24 mouse cellular contexts compared by ENCODE assay signal in genomic region chr3:116465709-116466108, GRCm38 (mm10). TPM values are rescaled to one million over a fixed set of nuclear protein-coding genes. Genes with fewer than 3 reads are reported as not detected.
DNase-seq lines count a peak whose midpoint lies in the region; ATAC-seq and TF ChIP-seq lines count a peak whose summit lies in the region.
"Had no signal": no experiment of that assay in that cellular context is flagged by ENCODE, and none has a peak within 500 bp of the region (broad histone marks: within the 10 kb centered on the region; RNA-seq: fewer than 3 reads in every experiment).

No protein-coding gene starts in this region.

- peaks cover 3% of the 10 kb centered on the region; the same call in 1 of the 2 replicates for H3K4me1 ChIP-seq in spleen, adult 2 months (ENCODE audit: control insufficient read depth, insufficient read depth, insufficient read length)
- no peaks in the 10 kb centered on the region for H3K4me1 ChIP-seq in midbrain, embryonic 14.5 days (ENCODE audit: control insufficient read depth, insufficient read depth, low read length)
- H3K4me1 ChIP-seq: hindbrain, embryonic 15.5 days; kidney, embryonic 15.5 days; limb, embryonic 13.5 days; liver, embryonic 13.5 days; lung, embryonic 15.5 days; midbrain, embryonic 12.5 days; neural tube, embryonic 15.5 days had no signal

- 16% methylated on average over 12 of the region's 12 CpGs for WGBS in spleen, adult 2 months
- 92% methylated on average over 12 of the region's 12 CpGs for WGBS in midbrain, embryonic 14.5 days

- no peak overlapping the region for H3K9ac ChIP-seq in midbrain, embryonic 14.5 days (replicated peaks; ENCODE audit: low read length)
- H3K9ac ChIP-seq: hindbrain, embryonic 15.5 days; kidney, embryonic 15.5 days; limb, embryonic 13.5 days; liver, embryonic 13.5 days; lung, embryonic 15.5 days; midbrain, embryonic 12.5 days; neural tube, embryonic 15.5 days had no signal

- H3K27me3 ChIP-seq in spleen, adult 2 months (ENCODE audit: control insufficient read depth, insufficient read depth, low read length): no peaks in the 10 kb centered on the region
- no peaks in the 10 kb centered on the region for H3K27me3 ChIP-seq in midbrain, embryonic 14.5 days (ENCODE audit: control insufficient read depth, insufficient read depth, low read length)
- H3K27me3 ChIP-seq: hindbrain, embryonic 15.5 days; kidney, embryonic 15.5 days; limb, embryonic 13.5 days; liver, embryonic 13.5 days; lung, embryonic 15.5 days; midbrain, embryonic 12.5 days; neural tube, embryonic 15.5 days had no signal

- ATAC-seq in CD4-positive, CD25-positive, alpha-beta regulatory T cell, adult 4 months: peak; percentile 87
- peak; percentile 48; the same call in 1 of the 2 replicates for ATAC-seq in neutrophil, adult 5-6 weeks (ENCODE audit: extremely low read depth, insufficient number of reproducible peaks, low FRiP score, poor library complexity, severe bottlenecking)
- ATAC-seq in midbrain, embryonic 14.5 days (ENCODE audit: low FRiP score, low TSS enrichment): no peak
- ATAC-seq: intestine, postnatal 0 days had no signal

- no peaks in the 10 kb centered on the region for H3K9me3 ChIP-seq in midbrain, embryonic 14.5 days (ENCODE audit: control insufficient read depth, low read length)
- H3K9me3 ChIP-seq: forebrain, embryonic 10.5 days; hindbrain, embryonic 15.5 days; kidney, embryonic 15.5 days; limb, embryonic 13.5 days; liver, embryonic 13.5 days; lung, embryonic 15.5 days; midbrain, embryonic 12.5 days; neural tube, embryonic 15.5 days had no signal

- no peak for TF ChIP-seq CTCF in spleen, adult 2 months (IDR thresholded peaks at IDR 0.05; ENCODE audit: extremely low read depth, insufficient read depth, insufficient read length, insufficient replicate concordance)

- peak; percentile 8 to 34 for DNase-seq in spleen, adult 2 months (ENCODE audit: low read depth in 1 of 2, low spot score in 2 of 2)
- DNase-seq in spleen, adult 12 weeks (ENCODE audit: low spot score): no peak
- peak; percentile 68 for DNase-seq in induced T-regulatory cell, adult 2 months (ENCODE audit: low read depth)
- no peak for DNase-seq in left cerebral cortex, adult 18-20 months (ENCODE audit: low spot score in 2 of 2)
- DNase-seq in midbrain, embryonic 14.5 days: no peak
- DNase-seq: adrenal gland, postnatal 14 days; cerebellum, adult 11 months; cerebellum, postnatal 25 days; heart, postnatal 10 days; liver, embryonic 13.5 days; lung, postnatal 4 days; retina, postnatal 1 day; right cerebral cortex, postnatal 4 days had no signal

- no peak overlapping the region for H3K4me2 ChIP-seq in midbrain, embryonic 14.5 days (ENCODE audit: low read length)
- H3K4me2 ChIP-seq: heart, embryonic 11.5 days; hindbrain, embryonic 15.5 days; kidney, embryonic 15.5 days; limb, embryonic 13.5 days; liver, embryonic 13.5 days; lung, embryonic 15.5 days; midbrain, embryonic 12.5 days; neural tube, embryonic 15.5 days had no signal

- H3K27ac ChIP-seq in spleen, adult 2 months (ENCODE audit: insufficient read depth, low read length): no peak overlapping the region
- no peak overlapping the region for H3K27ac ChIP-seq in midbrain, embryonic 14.5 days (replicated peaks; ENCODE audit: low read depth, low read length)
- H3K27ac ChIP-seq: forebrain, embryonic 10.5 days; hindbrain, embryonic 15.5 days; kidney, embryonic 15.5 days; limb, embryonic 13.5 days; liver, embryonic 13.5 days; lung, embryonic 15.5 days; midbrain, embryonic 12.5 days; neural tube, embryonic 15.5 days had no signal

- no peak for TF ChIP-seq POLR2A in spleen, adult 2 months (IDR thresholded peaks at IDR 0.05; ENCODE audit: low read depth, low read length)

- H3K4me3 ChIP-seq in spleen, adult 2 months (ENCODE audit: extremely low read depth, insufficient read depth, insufficient read length): no peak overlapping the region
- H3K4me3 ChIP-seq in midbrain, embryonic 14.5 days (replicated peaks; ENCODE audit: low read depth, low read length): no peak overlapping the region
- H3K4me3 ChIP-seq: forebrain, embryonic 10.5 days; hindbrain, embryonic 15.5 days; kidney, embryonic 15.5 days; limb, embryonic 13.5 days; liver, embryonic 13.5 days; lung, embryonic 15.5 days; midbrain, embryonic 12.5 days; neural tube, embryonic 15.5 days had no signal

- no peaks in the 10 kb centered on the region for H3K36me3 ChIP-seq in spleen, adult 2 months (ENCODE audit: control insufficient read depth, insufficient read depth, low read length)
- no peaks in the 10 kb centered on the region for H3K36me3 ChIP-seq in midbrain, embryonic 14.5 days (ENCODE audit: control insufficient read depth, insufficient read depth, low read length)
- H3K36me3 ChIP-seq: forebrain, embryonic 10.5 days; hindbrain, embryonic 15.5 days; kidney, embryonic 15.5 days; limb, embryonic 13.5 days; liver, embryonic 13.5 days; lung, embryonic 15.5 days; midbrain, embryonic 12.5 days; neural tube, embryonic 15.5 days had no signal

RNA-seq across cellular contexts. Expression of gene Cdc14a, which starts 41.9 kb away (rescaled TPM):
- polyA plus RNA-seq in spleen, adult 2 months (2012; rRNA removed): 4.7 and 6.9 TPM in 2 replicates
- 10 to 100 TPM; 10.1 to 10.5 TPM for polyA plus RNA-seq in CD4-positive, CD25-positive, alpha-beta regulatory T cell, adult 4 months (2017; shearing (Covaris generic))
- 30.1 and 33.1 TPM in 2 replicates for total RNA-seq in neutrophil, adult 5-6 weeks (2017)
- total RNA-seq in left cerebral cortex, adult 18-20 months (2021): 1 to 10 TPM; 3.4 to 3.6 TPM
- polyA plus RNA-seq in midbrain, embryonic 14.5 days (2014; fragmentation: Nextera tagmentation; extraction: Ambion mirVana): 3.5 and 6.2 TPM in 2 replicates

RNA-seq across cellular contexts. Expression of gene Rtca, which starts 42.3 kb away (rescaled TPM):
- 17.5 and 25.1 TPM in 2 replicates for polyA plus RNA-seq in spleen, adult 2 months (2012; rRNA removed)
- polyA plus RNA-seq in CD4-positive, CD25-positive, alpha-beta regulatory T cell, adult 4 months (2017; shearing (Covaris generic)): 10 to 100 TPM; 16.8 to 20.7 TPM
- 18.9 and 25.5 TPM in 2 replicates for total RNA-seq in neutrophil, adult 5-6 weeks (2017)
- total RNA-seq in left cerebral cortex, adult 18-20 months (2021): 10 to 100 TPM; 57.0 to 61.5 TPM
- 120 and 126 TPM in 2 replicates for polyA plus RNA-seq in midbrain, embryonic 14.5 days (2014; fragmentation: Nextera tagmentation; extraction: Ambion mirVana)

RNA-seq across cellular contexts. Expression of gene Dbt, which starts 47.2 kb away (rescaled TPM):
- 2.3 and 2.6 TPM in 2 replicates for polyA plus RNA-seq in spleen, adult 2 months (2012; rRNA removed)
- 10 to 100 TPM; 12.5 to 13.6 TPM for polyA plus RNA-seq in CD4-positive, CD25-positive, alpha-beta regulatory T cell, adult 4 months (2017; shearing (Covaris generic))
- total RNA-seq in neutrophil, adult 5-6 weeks (2017): 8.6 and 8.8 TPM in 2 replicates
- total RNA-seq in left cerebral cortex, adult 18-20 months (2021): 10 to 100 TPM; 14.1 to 15.1 TPM
- 7.3 and 7.5 TPM in 2 replicates for polyA plus RNA-seq in midbrain, embryonic 14.5 days (2014; fragmentation: Nextera tagmentation; extraction: Ambion mirVana)

Comparison
In these comparisons a context has a peak if more than half of its experiments do, and no peak if none do; other contexts are left out.
1. DNase-seq: peak in spleen, adult 2 months (2 of 2) and induced T-regulatory cell, adult 2 months (single experiment); none in spleen, adult 12 weeks (single experiment), left cerebral cortex, adult 18-20 months (0 of 2) and midbrain, embryonic 14.5 days (single experiment).